Mouse (Mus musculus) hindbrain, embryonic 10.5 days (tissue): ENCODE results near the gene Umod. TPM values are rescaled to one million over a fixed set of nuclear protein-coding genes. Genes with fewer than 3 reads are reported as not detected.

ENCODE experiments used
- polyA plus RNA-seq: library from polyadenylated mRNA; unstranded; fragments of >200 nt; fragmentation: Nextera tagmentation; extraction: Ambion mirVana; gene quantifications from 2 replicates; pipeline ENCODE4 v1.2.1, GENCODE M21; 2016

Umod gene
- polyA plus RNA-seq, 1 experiment from 2014 or later: not detected

Other genes with a start within 250 kb of the Umod start
- not detected in 2 replicates for gene Gp2, start 20.0 kb downstream of the Umod start, polyA plus RNA-seq
- gene Acsm5, start 40.2 kb upstream of the Umod start, polyA plus RNA-seq: not detected in 2 replicates
- gene Pdilt, start 44.2 kb upstream of the Umod start, polyA plus RNA-seq: not detected in 2 replicates
- not detected in 2 replicates for gene Acsm2, start 75.1 kb upstream of the Umod start, polyA plus RNA-seq
- not detected in 2 replicates for gene Acsm1, start 127.7 kb upstream of the Umod start, polyA plus RNA-seq
- not detected in 2 replicates for gene Acsm4, start 210.7 kb upstream of the Umod start, polyA plus RNA-seq
- 83.8 and 102 TPM in 2 replicates for gene Thumpd1, start 241.5 kb upstream of the Umod start, polyA plus RNA-seq